Mouse (Mus musculus) spleen, adult 2 months (tissue): ENCODE data around the gene 2810004N23Rik. TPM values are rescaled to one million over a fixed set of nuclear protein-coding genes. Genes with fewer than 3 reads are reported as not detected.
A peak's percentile ranks its signal among the peaks of the same experiment; 100 is the strongest.

Source experiments
- DNase-seq, 2 experiments: peaks; one replicate each; pipeline versions ENCODE4 v3.0.0 to v3.0.0-alpha.2; 2012 to 2021; ENCODE audit warnings: low spot score in 2 of 2, low read depth in 1 of 2
- H3K27ac ChIP-seq: fragments of 200-500 bp; 2 replicates; pipeline ENCODE4 v1.5.1; 2012; ENCODE audit warnings: low read length, inconsistent platforms; ENCODE audit not compliant: insufficient read depth
- H3K27me3 ChIP-seq: fragments of 200-500 bp; 2 replicates; pipeline ENCODE4 v1.6.1; 2012; ENCODE audit warnings: mild to moderate bottlenecking, moderate library complexity, low read length, inconsistent platforms; ENCODE audit not compliant: control insufficient read depth, insufficient read depth
- H3K36me3 ChIP-seq: fragments of 200-500 bp; 2 replicates; pipeline ENCODE4 v1.6.1; 2012; ENCODE audit warnings: mild to moderate bottlenecking, low read length, inconsistent platforms; ENCODE audit not compliant: control insufficient read depth, insufficient read depth
- H3K4me1 ChIP-seq: fragments of 200-500 bp; 2 replicates; pipeline ENCODE4 v1.6.1; 2011; ENCODE audit warnings: inconsistent platforms; ENCODE audit not compliant: control insufficient read depth, insufficient read depth, insufficient read length
- H3K4me3 ChIP-seq: fragments of 200-500 bp; 2 replicates; pipeline ENCODE4 v1.5.1; 2011; ENCODE audit warnings: mild to moderate bottlenecking, inconsistent platforms; ENCODE audit not compliant: insufficient read depth, insufficient read length; ENCODE audit errors: extremely low read depth
- CTCF ChIP-seq: fragments of 200-500 bp; IDR thresholded peaks from 2 replicates; pipeline ENCODE4 v1.5.1; 2011; ENCODE audit warnings: mild to moderate bottlenecking, inconsistent platforms; ENCODE audit not compliant: insufficient read depth, insufficient read length, insufficient replicate concordance; ENCODE audit errors: extremely low read depth
- POLR2A ChIP-seq: fragments of 200-500 bp; IDR thresholded peaks from 2 replicates; pipeline ENCODE4 v1.6.1; 2011; ENCODE audit warnings: low read depth, low read length, inconsistent platforms
- WGBS: fragments of 180-500 bp; shearing (Covaris S2); methylation state at CpG from one replicate; pipeline ENCODE4 v1.1.7; 2018; 5-methylcytosine and 5-hydroxymethylcytosine counted together
- polyA plus RNA-seq: library from polyadenylated mRNA; depleted of rRNA; stranded (reverse); fragments of >200 nt; gene quantifications from 2 replicates; pipeline ENCODE4 v1.2.3, GENCODE M21; 2012; rRNA removed

2810004N23Rik gene
- 8.0 and 8.2 TPM in 2 replicates for polyA plus RNA-seq

DNA sequence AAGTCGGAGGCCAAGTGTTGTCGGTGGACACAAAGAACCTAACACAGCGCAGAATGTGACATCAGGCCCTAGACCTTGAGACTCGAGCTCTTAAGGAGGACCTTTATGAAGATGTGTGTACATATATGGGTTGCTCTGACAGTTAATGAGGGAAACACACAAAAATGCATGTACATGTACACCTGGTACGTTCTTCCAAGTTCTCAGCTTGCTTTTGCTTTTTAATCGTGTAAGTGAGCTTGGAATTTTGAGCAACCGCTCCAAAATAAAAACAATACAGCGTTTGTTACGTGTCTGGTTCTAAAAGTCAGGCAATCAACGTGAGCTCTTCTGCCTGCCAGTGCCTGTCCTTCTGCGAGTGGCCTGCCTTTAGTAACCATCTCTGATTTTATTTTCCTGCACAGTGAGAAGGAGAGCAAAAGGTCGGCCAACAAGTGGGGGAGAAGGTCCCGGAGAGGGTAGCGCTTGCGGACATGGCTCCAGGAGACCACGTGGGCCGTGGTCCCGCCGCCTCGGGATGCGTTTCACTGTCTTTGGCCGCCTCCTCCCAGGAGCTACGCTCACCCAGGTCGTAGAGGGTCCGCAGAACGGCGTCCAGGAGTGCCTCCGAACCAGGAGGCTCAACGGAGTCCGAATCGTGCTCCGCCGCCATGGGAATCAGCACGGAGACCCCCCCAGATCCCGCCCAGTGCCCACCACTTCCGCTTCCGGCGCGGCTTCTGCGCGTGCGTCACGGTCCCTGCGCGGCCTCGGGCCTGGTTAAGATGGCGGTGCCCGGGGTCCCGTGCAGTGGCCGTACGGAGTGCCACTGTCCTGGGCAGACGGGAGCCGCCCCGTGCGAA is at the start of gene 2810004N23Rik, which contains the start of gene Gnpat:
2810004N23Rik (minus strand) TSS at position 800 of the 842 bp plus-strand sequence.
Gnpat (plus strand) TSS at position 713 of the 842 bp plus-strand sequence.
- H3K4me1 ChIP-seq: peaks cover 14% of the 10 kb centered on the region; the same call in 1 of the 2 replicates

GRCm38 (mm10) chr8:124911938-124912872 is 49.3 kb upstream of the 2810004N23Rik start:
- whole genome bisulfite sequencing: 79% methylated on average over 17 of the region's 17 CpGs
- no peak for DNase-seq
- no peaks in the 10 kb centered on the region for H3K27me3 ChIP-seq
- TF ChIP-seq POLR2A (no peak), CTCF (no peak)
- H3K36me3 ChIP-seq: peaks cover 21% of the 10 kb centered on the region
- no peak overlapping the region for H3K4me3 ChIP-seq
- no peak overlapping the region for H3K27ac ChIP-seq
- no peaks in the 10 kb centered on the region for H3K4me1 ChIP-seq

More for the DNA sequence above, at the start of gene 2810004N23Rik, which contains the start of gene Gnpat:
- H3K36me3 ChIP-seq: peaks cover 2% of the 10 kb centered on the region
- H3K4me3 ChIP-seq: peak within 1 kb of the TSS; percentile 84
- WGBS: under 1% methylated on average over 55 of the region's 55 CpGs
- TF ChIP-seq CTCF (no peak), POLR2A (peak; percentile 83)
- H3K27ac ChIP-seq: peak within 1 kb of the TSS; percentile 86
- DNase-seq: peak; percentile 73 to 91
- H3K27me3 ChIP-seq: no peaks in the 10 kb centered on the region

- H3K4me3 ChIP-seq: no peak overlapping the region
- TF ChIP-seq CTCF (no peak), POLR2A (no peak)
- H3K36me3 ChIP-seq: peaks cover 27% of the 10 kb centered on the region
- no peak overlapping the region for H3K27ac ChIP-seq
- no peak for DNase-seq
- whole genome bisulfite sequencing: 91% methylated on average over 10 of the region's 10 CpGs
- H3K4me1 ChIP-seq: no peaks in the 10 kb centered on the region
- H3K27me3 ChIP-seq: no peaks in the 10 kb centered on the region
These were observed 47.4 kb upstream of the 2810004N23Rik start for GRCm38 (mm10) chr8:124910349-124910748.

DNA sequence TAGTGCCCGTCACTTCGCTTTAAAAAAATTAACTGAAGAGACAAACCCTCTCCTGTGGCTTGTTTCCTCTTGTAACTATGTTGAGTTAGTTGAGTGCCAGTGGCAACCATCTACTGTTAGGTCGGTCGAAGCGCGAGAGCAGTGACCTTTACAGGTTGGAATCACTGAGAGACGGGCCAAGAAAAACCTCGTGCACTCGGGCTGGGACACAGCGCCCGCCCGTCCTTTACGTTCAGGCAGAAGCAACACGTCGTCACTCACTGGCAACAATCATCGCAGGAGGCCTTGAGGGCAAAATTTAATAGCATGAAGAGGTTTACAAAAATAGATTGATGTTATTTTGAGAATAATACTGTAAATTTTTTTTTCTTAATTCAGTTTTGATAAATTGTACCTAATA is 47.0 kb upstream of the 2810004N23Rik start:
- H3K4me3 ChIP-seq: no peak overlapping the region
- TF ChIP-seq POLR2A (no peak), CTCF (no peak)
- H3K27ac ChIP-seq: no peak overlapping the region
- H3K4me1 ChIP-seq: no peaks in the 10 kb centered on the region
- peaks cover 25% of the 10 kb centered on the region for H3K36me3 ChIP-seq
- no peaks in the 10 kb centered on the region for H3K27me3 ChIP-seq
- no peak for DNase-seq
- WGBS: 95% methylated on average over 16 of the region's 16 CpGs

DNA sequence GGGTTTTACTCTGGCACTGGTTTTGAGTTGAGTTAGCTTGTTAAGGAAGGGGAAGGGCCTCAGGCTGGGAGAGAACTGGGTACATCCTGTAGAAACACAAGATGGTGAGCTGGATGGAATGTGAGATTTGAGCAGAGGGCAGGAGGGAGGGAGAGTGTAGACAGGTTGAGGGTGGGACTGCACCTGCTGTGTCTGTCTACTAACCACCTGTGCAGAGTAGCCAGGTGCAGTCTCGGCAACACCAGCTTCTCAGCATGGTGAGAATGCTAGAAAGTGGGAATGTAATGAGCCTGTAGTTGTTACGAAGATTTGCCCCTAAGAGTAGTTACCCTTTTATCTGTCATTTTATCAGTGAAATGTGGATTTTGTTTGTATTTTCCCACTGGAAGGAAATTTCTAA is 42.6 kb upstream of the 2810004N23Rik start:
- Histone ChIP-seq H3K4me1 (no peaks in the 10 kb centered on the region), H3K27me3 (no peaks in the 10 kb centered on the region), H3K36me3 (peaks cover 45% of the 10 kb centered on the region), H3K4me3 (no peak overlapping the region), H3K27ac (no peak overlapping the region)
- TF ChIP-seq POLR2A (no peak), CTCF (no peak)
- 88% methylated on average over 2 of the region's 2 CpGs for WGBS
- DNase-seq: no peak

- Histone ChIP-seq H3K36me3 (peaks cover 43% of the 10 kb centered on the region), H3K27me3 (no peaks in the 10 kb centered on the region), H3K4me1 (peaks cover 7% of the 10 kb centered on the region; the same call in 1 of the 2 replicates), H3K4me3 (no peak overlapping the region), H3K27ac (no peak overlapping the region)
- 97% methylated on average over 15 of the region's 15 CpGs for WGBS
- TF ChIP-seq CTCF (no peak), POLR2A (no peak)
- no peak for DNase-seq
These were observed 40.3 kb upstream of the 2810004N23Rik start for GRCm38 (mm10) chr8:124903198-124903597.
